Mouse (Mus musculus) midbrain, embryonic 11.5 days (tissue): ENCODE measurements around the gene Rft1. TPM values are rescaled to one million over a fixed set of nuclear protein-coding genes. Genes with fewer than 3 reads are reported as not detected.
A peak's percentile ranks its signal among the peaks of the same experiment; 100 is the strongest.

Experiments
- ATAC-seq: fragments of 200-750 bp; cut with Nextera tagmentation; 2 replicates; pipeline ENCODE4 v1.8.0; 2017; ENCODE audit warnings: moderate TSS enrichment, moderate library complexity; ENCODE audit not compliant: low FRiP score
- DNase-seq: peaks from one replicate; pipeline ENCODE4 v3.0.0; 2015; ENCODE audit warnings: low spot score; ENCODE audit errors: missing footprints
- H3K27ac ChIP-seq: fragments of 300-500 bp; sonication (generic); 2 replicates; pipeline ENCODE4 v1.5.1; 2014; ENCODE audit warnings: low read depth, low read length
- H3K27me3 ChIP-seq: fragments of 300-500 bp; sonication (generic); 2 replicates; pipeline ENCODE4 v1.6.1; 2014; ENCODE audit warnings: mild to moderate bottlenecking, low read length, moderate library complexity, mixed read lengths; ENCODE audit not compliant: control insufficient read depth, insufficient read depth
- H3K36me3 ChIP-seq: fragments of 300-500 bp; sonication (generic); 2 replicates; pipeline ENCODE4 v1.6.1; 2014; ENCODE audit warnings: mild to moderate bottlenecking, low read length, moderate library complexity, mixed read lengths; ENCODE audit not compliant: control insufficient read depth, insufficient read depth
- H3K4me1 ChIP-seq: fragments of 300-500 bp; sonication (generic); 2 replicates; pipeline ENCODE4 v1.6.1; 2014; ENCODE audit warnings: low read length; ENCODE audit not compliant: control insufficient read depth, insufficient read depth
- H3K4me2 ChIP-seq: fragments of 300-500 bp; sonication (generic); 2 replicates; pipeline ENCODE4 v1.6.1; 2014; ENCODE audit warnings: mild to moderate bottlenecking, moderate library complexity
- H3K4me3 ChIP-seq: fragments of 300-500 bp; sonication (generic); 2 replicates; pipeline ENCODE4 v1.5.1; 2014; ENCODE audit warnings: low read depth, low read length
- H3K9ac ChIP-seq: fragments of 300-500 bp; sonication (generic); 2 replicates; pipeline ENCODE4 v1.6.1; 2014; ENCODE audit warnings: low read length
- H3K9me3 ChIP-seq: fragments of 300-500 bp; sonication (generic); 2 replicates; pipeline ENCODE4 v1.6.1; 2016; ENCODE audit warnings: low read length; ENCODE audit not compliant: control insufficient read depth
- WGBS: fragments of 180-500 bp; shearing (Covaris S2); extraction: QIAGEN DNeasy Blood & Tissue Kit; methylation state at CpG from one replicate; pipeline ENCODE4 v1.1.7; 2014; 5-methylcytosine and 5-hydroxymethylcytosine counted together
- polyA plus RNA-seq: library from polyadenylated mRNA; unstranded; fragments of >200 nt; fragmentation: Nextera tagmentation; extraction: Ambion mirVana; gene quantifications from 2 replicates; pipeline ENCODE4 v1.2.1, GENCODE M21; 2014

Rft1 gene
- polyA plus RNA-seq, 1 experiment from 2014 or later, result 11.0 TPM

- no peak for DNase-seq
- peaks cover 9% of the 10 kb centered on the region for H3K27me3 ChIP-seq
- H3K4me2 ChIP-seq, result peak overlapping the region; percentile 56
- H3K36me3 ChIP-seq, result no peaks in the 10 kb centered on the region
- no peak overlapping the region for H3K9ac ChIP-seq
- peak overlapping the region; percentile 41 for H3K4me3 ChIP-seq
- 56% methylated on average over 12 of the region's 12 CpGs for WGBS
- H3K27ac ChIP-seq, result no peak overlapping the region
- H3K9me3 ChIP-seq, result no peaks in the 10 kb centered on the region
- ATAC-seq, result no peak
- peaks cover 18% of the 10 kb centered on the region for H3K4me1 ChIP-seq
These were observed 27.1 kb upstream of the Rft1 start for GRCm38 (mm10) chr14:30626756-30627742.

GRCm38 (mm10) chr14:30628235-30628634 lies 25.9 kb upstream of the Rft1 start:
- Histone ChIP-seq H3K36me3 (no peaks in the 10 kb centered on the region), H3K27me3 (peaks cover 9% of the 10 kb centered on the region), H3K4me2 (no peak overlapping the region), H3K4me1 (peaks cover 18% of the 10 kb centered on the region), H3K9ac (no peak overlapping the region), H3K4me3 (no peak overlapping the region), H3K9me3 (no peaks in the 10 kb centered on the region), H3K27ac (no peak overlapping the region)
- DNase-seq (no peak), ATAC-seq (no peak)
- 93% methylated on average over 5 of the region's 5 CpGs for WGBS

GRCm38 (mm10) chr14:30629839-30630238 lies 24.3 kb upstream of the Rft1 start:
- ATAC-seq (no peak), DNase-seq (no peak)
- Histone ChIP-seq H3K4me3 (no peak overlapping the region), H3K4me2 (no peak overlapping the region), H3K27ac (no peak overlapping the region), H3K27me3 (peaks cover 9% of the 10 kb centered on the region), H3K4me1 (peaks cover 15% of the 10 kb centered on the region), H3K9me3 (no peaks in the 10 kb centered on the region), H3K9ac (no peak overlapping the region), H3K36me3 (no peaks in the 10 kb centered on the region)
- WGBS, result 38% methylated on average over 4 of the region's 4 CpGs

- Histone ChIP-seq H3K27me3 (peaks cover 9% of the 10 kb centered on the region), H3K27ac (no peak overlapping the region), H3K4me2 (no peak overlapping the region), H3K4me3 (no peak overlapping the region), H3K4me1 (peaks cover 7% of the 10 kb centered on the region; the same call in 1 of the 2 replicates), H3K36me3 (no peaks in the 10 kb centered on the region), H3K9me3 (no peaks in the 10 kb centered on the region), H3K9ac (no peak overlapping the region)
- 83% methylated on average over 5 of the region's 5 CpGs for whole genome bisulfite sequencing
- DNase-seq (no peak), ATAC-seq (no peak)
These were observed 23.2 kb upstream of the Rft1 start for GRCm38 (mm10) chr14:30630811-30631576.

GRCm38 (mm10) chr14:30631834-30632233 lies 22.3 kb upstream of the Rft1 start:
- Histone ChIP-seq H3K4me2 (no peak overlapping the region), H3K36me3 (no peaks in the 10 kb centered on the region), H3K4me3 (no peak overlapping the region), H3K27ac (no peak overlapping the region), H3K9me3 (no peaks in the 10 kb centered on the region), H3K27me3 (peaks cover under 1% of the 10 kb centered on the region; the same call in 1 of the 2 replicates), H3K9ac (no peak overlapping the region), H3K4me1 (no peaks in the 10 kb centered on the region)
- WGBS, result 58% methylated on average over 2 of the region's 2 CpGs
- ATAC-seq (no peak), DNase-seq (no peak)

- Histone ChIP-seq H3K27me3 (no peaks in the 10 kb centered on the region), H3K4me1 (no peaks in the 10 kb centered on the region; the same call in 1 of the 2 replicates), H3K4me3 (no peak overlapping the region), H3K9ac (no peak overlapping the region), H3K36me3 (no peaks in the 10 kb centered on the region), H3K9me3 (no peaks in the 10 kb centered on the region), H3K4me2 (no peak overlapping the region), H3K27ac (no peak overlapping the region)
- no peak for DNase-seq
- 84% methylated on average over 7 of the region's 7 CpGs for whole genome bisulfite sequencing
- no peak for ATAC-seq
These were observed 20.5 kb upstream of the Rft1 start for GRCm38 (mm10) chr14:30633708-30634107.

GRCm38 (mm10) chr14:30634418-30634817 lies 19.7 kb upstream of the Rft1 start:
- H3K9ac ChIP-seq, result no peak overlapping the region
- no peaks in the 10 kb centered on the region for H3K36me3 ChIP-seq
- H3K4me2 ChIP-seq, result no peak overlapping the region
- DNase-seq (no peak), ATAC-seq (no peak)
- no peaks in the 10 kb centered on the region for H3K9me3 ChIP-seq
- no peaks in the 10 kb centered on the region for H3K27me3 ChIP-seq
- no peak overlapping the region for H3K27ac ChIP-seq
- no peaks in the 10 kb centered on the region; the same call in 1 of the 2 replicates for H3K4me1 ChIP-seq
- no peak overlapping the region for H3K4me3 ChIP-seq
- 96% methylated on average over 1 of the region's 1 CpGs for WGBS

DNA sequence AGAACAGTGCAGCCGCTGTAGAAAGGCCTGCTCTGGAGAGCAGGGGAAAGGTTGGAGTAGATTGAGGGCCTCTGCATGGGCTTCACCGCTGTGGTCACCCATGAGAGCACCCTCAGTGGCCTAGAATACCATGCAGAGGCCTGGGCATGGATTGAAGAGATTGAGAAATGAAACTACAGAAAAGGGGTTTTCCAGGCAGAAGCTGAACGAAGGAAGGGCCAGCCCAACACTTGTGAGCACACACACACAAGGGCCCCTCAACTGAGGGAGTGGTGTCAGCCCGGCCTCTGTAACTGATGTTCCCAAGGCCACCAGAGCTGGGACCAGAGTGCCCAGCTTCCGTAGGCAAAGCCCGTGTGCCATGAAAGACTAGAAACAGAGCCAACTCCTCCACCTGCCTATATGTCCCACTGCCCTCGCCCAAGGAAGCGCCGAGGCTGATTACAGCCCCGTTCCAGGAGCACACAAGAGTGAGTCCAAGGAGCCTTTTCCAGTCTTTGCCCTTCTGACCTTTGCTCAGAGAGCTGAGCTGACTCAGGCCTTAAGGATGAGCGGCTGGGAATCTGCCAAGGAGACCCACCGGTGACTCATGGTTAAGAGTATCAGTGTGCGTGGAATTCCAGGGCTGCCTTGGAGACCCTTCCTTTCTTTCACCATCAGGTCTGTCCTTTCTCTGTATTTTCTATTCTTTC lies 18.8 kb upstream of the Rft1 start:
- H3K4me2 ChIP-seq, result no peak overlapping the region
- no peak overlapping the region for H3K9ac ChIP-seq
- H3K9me3 ChIP-seq, result no peaks in the 10 kb centered on the region
- H3K36me3 ChIP-seq, result no peaks in the 10 kb centered on the region
- no peaks in the 10 kb centered on the region for H3K27me3 ChIP-seq
- no peak overlapping the region for H3K4me3 ChIP-seq
- DNase-seq (no peak), ATAC-seq (no peak)
- WGBS, result 84% methylated on average over 13 of the region's 13 CpGs
- H3K27ac ChIP-seq, result no peak overlapping the region
- no peaks in the 10 kb centered on the region; the same call in 1 of the 2 replicates for H3K4me1 ChIP-seq
